Mouse (Mus musculus): ENCODE results near the gene Ccdc30. TPM values are rescaled to one million over a fixed set of nuclear protein-coding genes. Genes with fewer than 3 reads are reported as not detected.
A peak's percentile ranks its signal among the peaks of the same experiment; 100 is the strongest.

Ccdc30 gene
- polyA plus RNA-seq, 1 experiment from 2014 or later: 2.7 TPM

GRCm38 (mm10) chr4:119275726-119276125 is 139.6 kb downstream of the Ccdc30 start:
- Histone ChIP-seq H3K4me1 (ENCODE audit: control insufficient read depth, insufficient read depth, low read length) (no peaks in the 10 kb centered on the region), H3K4me2 (ENCODE audit: low read depth, low read length) (no peak overlapping the region), H3K27me3 (replicated peaks; ENCODE audit: control insufficient read depth, insufficient read depth, low read length) (no peaks in the 10 kb centered on the region), H3K4me3 (ENCODE audit: low read length) (no peak overlapping the region), H3K9me3 (ENCODE audit: control insufficient read depth, low read length) (no peaks in the 10 kb centered on the region), H3K27ac (ENCODE audit: low read length) (peak overlapping the region; percentile 6; the same call in 1 of the 2 replicates), H3K36me3 (ENCODE audit: control insufficient read depth, insufficient read depth, low read length) (peaks cover 27% of the 10 kb centered on the region), H3K9ac (ENCODE audit: low read depth, low read length) (no peak overlapping the region)
- no peak for ATAC-seq
- 64% methylated on average over 2 of the region's 2 CpGs for WGBS

GRCm38 (mm10) chr4:119275226-119275625 is 140.1 kb downstream of the Ccdc30 start:
- 81% methylated on average over 2 of the region's 2 CpGs for WGBS
- H3K9ac ChIP-seq (ENCODE audit: low read depth, low read length): no peak overlapping the region
- peaks cover 25% of the 10 kb centered on the region for H3K36me3 ChIP-seq (ENCODE audit: control insufficient read depth, insufficient read depth, low read length)
- no peak overlapping the region for H3K4me2 ChIP-seq (ENCODE audit: low read depth, low read length)
- H3K27ac ChIP-seq (ENCODE audit: low read length): peak overlapping the region; percentile 6; the same call in 1 of the 2 replicates
- H3K9me3 ChIP-seq (ENCODE audit: control insufficient read depth, low read length): no peaks in the 10 kb centered on the region
- peak; percentile 25; the same call in 1 of the 2 replicates for ATAC-seq
- H3K4me1 ChIP-seq (ENCODE audit: control insufficient read depth, insufficient read depth, low read length): no peaks in the 10 kb centered on the region
- no peak overlapping the region for H3K4me3 ChIP-seq (ENCODE audit: low read length)
- H3K27me3 ChIP-seq (replicated peaks; ENCODE audit: control insufficient read depth, insufficient read depth, low read length): no peaks in the 10 kb centered on the region

GRCm38 (mm10) chr4:119274627-119275026 is 140.7 kb downstream of the Ccdc30 start:
- Histone ChIP-seq H3K36me3 (ENCODE audit: control insufficient read depth, insufficient read depth, low read length) (peaks cover 22% of the 10 kb centered on the region), H3K9me3 (ENCODE audit: control insufficient read depth, low read length) (no peaks in the 10 kb centered on the region), H3K9ac (ENCODE audit: low read depth, low read length) (no peak overlapping the region), H3K4me3 (ENCODE audit: low read length) (no peak overlapping the region), H3K4me1 (ENCODE audit: control insufficient read depth, insufficient read depth, low read length) (no peaks in the 10 kb centered on the region), H3K27me3 (replicated peaks; ENCODE audit: control insufficient read depth, insufficient read depth, low read length) (no peaks in the 10 kb centered on the region), H3K27ac (ENCODE audit: low read length) (no peak overlapping the region), H3K4me2 (ENCODE audit: low read depth, low read length) (no peak overlapping the region)
- 65% methylated on average over 1 of the region's 1 CpGs for WGBS
- peak; percentile 54 for ATAC-seq

Other genes with a start within 250 kb of the Ccdc30 start
- gene Zfp691, start 241.3 kb downstream of the Ccdc30 start, polyA plus RNA-seq (2015; fragmentation: Nextera tagmentation; extraction: Ambion mirVana): 4.3 and 5.0 TPM in 2 replicates
- 2.4 and 4.7 TPM in 2 replicates for gene Ermap, start 225.5 kb downstream of the Ccdc30 start, polyA plus RNA-seq (2015; fragmentation: Nextera tagmentation; extraction: Ambion mirVana)
- 92.4 and 100 TPM in 2 replicates for gene Svbp, start 220.2 kb downstream of the Ccdc30 start, polyA plus RNA-seq (2015; fragmentation: Nextera tagmentation; extraction: Ambion mirVana)
- not detected in 2 replicates for gene Tmem269, start 197.3 kb downstream of the Ccdc30 start, polyA plus RNA-seq (2015; fragmentation: Nextera tagmentation; extraction: Ambion mirVana)
- gene AU022252, start 182.8 kb downstream of the Ccdc30 start, polyA plus RNA-seq (2015; fragmentation: Nextera tagmentation; extraction: Ambion mirVana): 26.3 and 27.3 TPM in 2 replicates
- gene P3h1, start 182.6 kb downstream of the Ccdc30 start, polyA plus RNA-seq (2015; fragmentation: Nextera tagmentation; extraction: Ambion mirVana): 22.4 and 23.9 TPM in 2 replicates
- gene Cldn19, start 160.1 kb downstream of the Ccdc30 start, polyA plus RNA-seq (2015; fragmentation: Nextera tagmentation; extraction: Ambion mirVana): 0.28 and 0.60 TPM in 2 replicates
- 420 and 457 TPM in 2 replicates for gene Ybx1, start 120.9 kb downstream of the Ccdc30 start, polyA plus RNA-seq (2015; fragmentation: Nextera tagmentation; extraction: Ambion mirVana)
- gene Ppih, start 95.0 kb downstream of the Ccdc30 start, polyA plus RNA-seq (2015; fragmentation: Nextera tagmentation; extraction: Ambion mirVana): 69.6 and 73.9 TPM in 2 replicates
- 51.4 and 52.3 TPM in 2 replicates for gene Ppcs, start 6.9 kb upstream of the Ccdc30 start, polyA plus RNA-seq (2015; fragmentation: Nextera tagmentation; extraction: Ambion mirVana)
- gene Zmynd12, start 7.3 kb upstream of the Ccdc30 start, polyA plus RNA-seq (2015; fragmentation: Nextera tagmentation; extraction: Ambion mirVana): 0.99 and 1.2 TPM in 2 replicates
- gene Rimkla, start 77.1 kb upstream of the Ccdc30 start, polyA plus RNA-seq (2015; fragmentation: Nextera tagmentation; extraction: Ambion mirVana): 0.62 and 0.73 TPM in 2 replicates
- gene Foxj3, start 121.5 kb upstream of the Ccdc30 start, polyA plus RNA-seq (2015; fragmentation: Nextera tagmentation; extraction: Ambion mirVana): 16.4 and 18.3 TPM in 2 replicates
- 3.5 and 4.3 TPM in 2 replicates for gene Frg2f1, start 124.0 kb upstream of the Ccdc30 start, polyA plus RNA-seq (2015; fragmentation: Nextera tagmentation; extraction: Ambion mirVana)
- gene Guca2a, start 222.2 kb upstream of the Ccdc30 start, polyA plus RNA-seq (2015; fragmentation: Nextera tagmentation; extraction: Ambion mirVana): 362 and 472 TPM in 2 replicates
- 93.8 and 157 TPM in 2 replicates for gene Guca2b, start 243.4 kb upstream of the Ccdc30 start, polyA plus RNA-seq (2015; fragmentation: Nextera tagmentation; extraction: Ambion mirVana)

All from intestine, embryonic 16.5 days (tissue).